Mouse (Mus musculus): ENCODE results near the gene Olfr1025-ps1. TPM values are rescaled to one million over a fixed set of nuclear protein-coding genes. Genes with fewer than 3 reads are reported as not detected.

The Olfr1025-ps1 gene
- polyA plus RNA-seq, 1 experiment = not detected

GRCm38 (mm10) chr2:85921258-85921657 is 6.3 kb downstream of the Olfr1025-ps1 start, which contains the start of gene Olfr1026:
Olfr1026 (plus strand) TSS chr2:85921558.
- TF ChIP-seq MYOG (IDR thresholded peaks at IDR 0.05; ENCODE audit: control insufficient read depth, extremely low read depth, insufficient read length) = no peak
- no peak for TF ChIP-seq MYOD1 (IDR thresholded peaks at IDR 0.05; ENCODE audit: control insufficient read depth, insufficient read length, low read depth)
- TF ChIP-seq CEBPB (IDR thresholded peaks at IDR 0.05; ENCODE audit: low read depth) = no peak
- no peak for TF ChIP-seq MAX (IDR thresholded peaks at IDR 0.05)
- TF ChIP-seq FOSL1 (IDR thresholded peaks at IDR 0.05; ENCODE audit: insufficient read depth, low read length, poor library complexity, severe bottlenecking) = no peak
- TF ChIP-seq USF1 (IDR thresholded peaks at IDR 0.05; ENCODE audit: low read depth) = no peak
- no peak for TF ChIP-seq CTCF (IDR thresholded peaks at IDR 0.05; ENCODE audit: control insufficient read depth, insufficient read depth, insufficient read length)
- Histone ChIP-seq H3K4me3 (ENCODE audit: insufficient read depth, poor library complexity, severe bottlenecking) (no peak within 1 kb of the TSS), H3ac (ENCODE audit: control insufficient read depth, insufficient read length, low read depth) (no peak within 1 kb of the TSS), H3K79me2 (ENCODE audit: control insufficient read depth, insufficient read depth) (no peaks in the 10 kb centered on the region), H3K27me3 (ENCODE audit: control insufficient read depth, insufficient read depth, insufficient read length) (no peaks in the 10 kb centered on the region), H3K36me3 (ENCODE audit: control insufficient read depth, insufficient read depth) (no peaks in the 10 kb centered on the region), H3K79me3 (ENCODE audit: low read depth) (no peaks in the 10 kb centered on the region)

DNA sequence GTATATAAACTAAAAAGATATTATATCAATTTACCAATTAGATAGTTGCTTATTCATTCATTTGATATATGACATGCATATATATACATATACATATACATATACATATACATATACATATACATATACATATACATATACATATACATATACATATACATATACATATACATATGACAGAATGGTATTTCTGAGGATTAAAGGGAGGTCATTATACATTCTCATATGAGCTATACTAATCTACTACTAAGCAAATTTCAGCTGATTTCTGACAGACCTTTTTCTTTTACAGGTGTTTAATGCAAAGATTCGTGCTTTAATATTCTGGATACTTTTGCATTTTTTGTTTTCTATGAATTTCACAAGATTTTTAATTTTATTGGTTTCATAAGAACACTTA is 35.1 kb downstream of the Olfr1025-ps1 start, which contains the start of gene Olfr1028:
Gene Olfr1028, plus strand, starts transcription at position 301 of the 400 bp plus-strand sequence.
- H3K79me3 ChIP-seq (ENCODE audit: low read depth) = no peaks in the 10 kb centered on the region
- H3ac ChIP-seq (ENCODE audit: control insufficient read depth, insufficient read length, low read depth) = no peak within 1 kb of the TSS
- H3K36me3 ChIP-seq (ENCODE audit: control insufficient read depth, insufficient read depth) = no peaks in the 10 kb centered on the region
- H3K27me3 ChIP-seq (ENCODE audit: control insufficient read depth, insufficient read depth, insufficient read length) = no peaks in the 10 kb centered on the region
- H3K4me3 ChIP-seq (ENCODE audit: insufficient read depth, poor library complexity, severe bottlenecking) = no peak within 1 kb of the TSS
- H3K79me2 ChIP-seq (ENCODE audit: control insufficient read depth, insufficient read depth) = no peaks in the 10 kb centered on the region
- TF ChIP-seq MYOG (IDR thresholded peaks at IDR 0.05; ENCODE audit: control insufficient read depth, extremely low read depth, insufficient read length) = no peak
- TF ChIP-seq CEBPB (IDR thresholded peaks at IDR 0.05; ENCODE audit: low read depth) = no peak
- no peak for TF ChIP-seq USF1 (IDR thresholded peaks at IDR 0.05; ENCODE audit: low read depth)
- TF ChIP-seq MYOD1 (IDR thresholded peaks at IDR 0.05; ENCODE audit: control insufficient read depth, insufficient read length, low read depth) = no peak
- no peak for TF ChIP-seq CTCF (IDR thresholded peaks at IDR 0.05; ENCODE audit: control insufficient read depth, insufficient read depth, insufficient read length)
- TF ChIP-seq MAX (IDR thresholded peaks at IDR 0.05) = no peak
- TF ChIP-seq FOSL1 (IDR thresholded peaks at IDR 0.05; ENCODE audit: insufficient read depth, low read length, poor library complexity, severe bottlenecking) = no peak

Other genes with a start within 250 kb of the Olfr1025-ps1 start
- gene Olfr1006, start 236.4 kb upstream of the Olfr1025-ps1 start, polyA plus RNA-seq (2012; fragmentation: generic; extraction: Trizol) = not detected
- not detected for gene Olfr1008, start 225.8 kb upstream of the Olfr1025-ps1 start, polyA plus RNA-seq (2012; fragmentation: generic; extraction: Trizol)
- not detected for gene Olfr1009, start 199.8 kb upstream of the Olfr1025-ps1 start, polyA plus RNA-seq (2012; fragmentation: generic; extraction: Trizol)
- gene Olfr1012, start 152.4 kb upstream of the Olfr1025-ps1 start, polyA plus RNA-seq (2012; fragmentation: generic; extraction: Trizol) = not detected
- not detected for gene Olfr1013, start 148.1 kb upstream of the Olfr1025-ps1 start, polyA plus RNA-seq (2012; fragmentation: generic; extraction: Trizol)
- gene Olfr1014, start 142.5 kb upstream of the Olfr1025-ps1 start, polyA plus RNA-seq (2012; fragmentation: generic; extraction: Trizol) = not detected
- not detected for gene Olfr1015, start 133.2 kb upstream of the Olfr1025-ps1 start, polyA plus RNA-seq (2012; fragmentation: generic; extraction: Trizol)
- gene Olfr1016, start 112.6 kb upstream of the Olfr1025-ps1 start, polyA plus RNA-seq (2012; fragmentation: generic; extraction: Trizol) = not detected
- gene Olfr1018, start 96.7 kb upstream of the Olfr1025-ps1 start, polyA plus RNA-seq (2012; fragmentation: generic; extraction: Trizol) = not detected
- gene Olfr1019, start 69.7 kb upstream of the Olfr1025-ps1 start, polyA plus RNA-seq (2012; fragmentation: generic; extraction: Trizol) = not detected
- gene Olfr1020, start 68.2 kb upstream of the Olfr1025-ps1 start, polyA plus RNA-seq (2012; fragmentation: generic; extraction: Trizol) = not detected
- gene Olfr1022, start 46.6 kb upstream of the Olfr1025-ps1 start, polyA plus RNA-seq (2012; fragmentation: generic; extraction: Trizol) = not detected
- gene Olfr1023, start 29.6 kb upstream of the Olfr1025-ps1 start, polyA plus RNA-seq (2012; fragmentation: generic; extraction: Trizol) = not detected
- not detected for gene Olfr1024, start 10.1 kb upstream of the Olfr1025-ps1 start, polyA plus RNA-seq (2012; fragmentation: generic; extraction: Trizol)
- not detected for gene Olfr1026, start 6.4 kb downstream of the Olfr1025-ps1 start, polyA plus RNA-seq (2012; fragmentation: generic; extraction: Trizol)
- gene Olfr1028, start 35.2 kb downstream of the Olfr1025-ps1 start, polyA plus RNA-seq (2012; fragmentation: generic; extraction: Trizol) = not detected
- gene Olfr1029, start 58.7 kb downstream of the Olfr1025-ps1 start, polyA plus RNA-seq (2012; fragmentation: generic; extraction: Trizol) = not detected
- gene Olfr1030, start 64.1 kb downstream of the Olfr1025-ps1 start, polyA plus RNA-seq (2012; fragmentation: generic; extraction: Trizol) = not detected
- gene Olfr1031, start 75.1 kb downstream of the Olfr1025-ps1 start, polyA plus RNA-seq (2012; fragmentation: generic; extraction: Trizol) = not detected
- not detected for gene Olfr1032, start 90.3 kb downstream of the Olfr1025-ps1 start, polyA plus RNA-seq (2012; fragmentation: generic; extraction: Trizol)
- not detected for gene Olfr1033, start 105.4 kb downstream of the Olfr1025-ps1 start, polyA plus RNA-seq (2012; fragmentation: generic; extraction: Trizol)
- not detected for gene Olfr1034, start 130.7 kb downstream of the Olfr1025-ps1 start, polyA plus RNA-seq (2012; fragmentation: generic; extraction: Trizol)
- gene Olfr1036, start 158.8 kb downstream of the Olfr1025-ps1 start, polyA plus RNA-seq (2012; fragmentation: generic; extraction: Trizol) = not detected
- gene Olfr1037, start 172.2 kb downstream of the Olfr1025-ps1 start, polyA plus RNA-seq (2012; fragmentation: generic; extraction: Trizol) = not detected
- not detected for gene Olfr1039, start 220.7 kb downstream of the Olfr1025-ps1 start, polyA plus RNA-seq (2012; fragmentation: generic; extraction: Trizol)
- not detected for gene Olfr1040, start 231.5 kb downstream of the Olfr1025-ps1 start, polyA plus RNA-seq (2012; fragmentation: generic; extraction: Trizol)
- not detected for gene Olfr1042, start 246.6 kb downstream of the Olfr1025-ps1 start, polyA plus RNA-seq (2012; fragmentation: generic; extraction: Trizol)